Mouse (Mus musculus) frontal cortex, adult 2 months (tissue): Measurements from ENCODE around the gene Mphosph9. TPM values are rescaled to one million over a fixed set of nuclear protein-coding genes. Genes with fewer than 3 reads are reported as not detected.

Source experiments
- DNase-seq, 2 experiments: peaks; one replicate each; pipeline ENCODE4 v3.0.0; 2022; ENCODE audit warnings: low spot score in 1 of 2; ENCODE audit errors: extremely low spot score in 1 of 2
- polyA plus RNA-seq: library from polyadenylated mRNA; depleted of rRNA; stranded (reverse); fragments of >200 nt; gene quantifications from 2 replicates; pipeline ENCODE4 v1.2.3, GENCODE M21; 2012

Gene Mphosph9
- polyA plus RNA-seq, 1 experiment, result 21.1 TPM

GRCm38 (mm10) chr5:124241686-124242444, 85.9 kb downstream of the Mphosph9 start:
- no peak for DNase-seq

DNA sequence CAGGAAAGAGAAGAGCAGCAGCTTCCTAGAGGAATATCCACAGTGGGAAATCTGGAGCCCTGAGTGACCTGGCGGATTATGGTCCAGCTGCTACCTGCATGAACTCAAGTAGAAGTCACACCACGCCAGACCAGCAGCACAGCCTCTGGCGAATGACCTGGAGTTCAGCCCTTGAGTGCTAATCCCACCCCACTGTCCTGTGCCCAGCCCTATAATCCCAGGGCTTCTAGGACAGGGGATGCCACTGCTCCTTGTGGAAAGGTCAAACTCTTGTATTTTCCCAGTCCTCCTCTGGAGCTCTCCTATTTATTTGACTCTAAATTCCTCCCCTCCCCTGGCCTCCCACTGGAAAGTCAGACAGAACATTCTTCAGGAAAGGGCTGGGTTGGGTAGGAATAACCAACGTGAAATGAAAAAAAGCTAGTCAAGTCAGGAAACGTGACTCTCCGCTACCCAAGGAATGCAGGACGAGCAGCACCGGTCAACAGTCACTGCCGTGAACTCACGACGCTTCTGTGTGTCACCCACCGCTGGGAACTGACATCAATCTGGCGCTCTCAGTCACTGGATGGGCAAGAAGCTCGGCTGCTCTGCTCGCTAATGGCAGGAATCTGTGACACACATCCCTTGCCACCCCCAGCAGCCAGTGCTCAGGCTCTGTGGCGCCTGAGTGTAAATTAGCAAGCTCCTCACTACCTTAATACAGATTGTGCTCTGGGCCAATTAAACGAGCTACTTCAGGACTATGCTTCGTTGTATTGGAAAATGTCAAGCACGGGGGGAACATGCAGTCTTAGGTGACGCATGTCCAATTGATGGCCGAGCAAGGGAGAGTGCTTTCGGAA, 86.7 kb downstream of the Mphosph9 start:
- no peak for DNase-seq

DNA sequence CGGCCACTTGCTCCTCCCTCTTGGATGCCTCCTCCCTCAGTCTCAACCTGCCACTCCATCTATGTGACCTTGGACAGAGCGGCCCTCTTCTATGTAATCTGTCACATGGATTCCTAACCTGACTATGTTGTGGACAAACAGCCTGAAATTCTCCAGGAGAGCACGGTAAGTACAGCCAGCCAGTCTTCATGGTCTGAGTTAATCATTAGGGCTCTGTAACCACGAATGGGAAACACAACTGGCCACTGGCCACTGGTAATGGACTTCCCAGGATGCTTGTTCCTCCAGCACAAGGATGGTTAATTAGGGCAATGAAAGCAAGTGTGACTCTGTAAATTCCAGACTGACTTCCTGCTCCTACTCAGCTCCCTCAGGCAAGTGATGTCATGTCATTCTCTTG, 91.6 kb downstream of the Mphosph9 start:
- DNase-seq, result no peak

DNA sequence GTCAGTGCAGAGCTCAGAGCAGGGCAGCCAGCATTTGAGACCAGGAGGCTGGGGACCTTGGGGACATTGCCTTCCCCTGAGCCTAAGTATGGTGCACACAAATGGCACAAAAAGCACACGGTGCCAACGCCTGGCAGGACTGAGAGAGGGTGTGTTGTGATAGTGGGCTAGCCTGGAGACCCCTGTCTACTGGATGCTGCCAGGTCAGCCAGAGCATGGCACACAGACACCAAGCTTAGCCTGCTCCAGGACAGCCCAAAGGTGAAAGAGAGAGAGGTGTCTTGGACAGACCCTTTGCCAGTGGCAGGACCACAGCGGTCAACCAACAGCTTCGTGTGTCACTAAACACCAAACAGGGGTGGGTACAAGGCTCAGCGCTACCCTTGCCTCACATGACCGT, 93.0 kb downstream of the Mphosph9 start:
- no peak for DNase-seq

- no peak for DNase-seq
These were observed 93.7 kb downstream of the Mphosph9 start for GRCm38 (mm10) chr5:124233874-124234661.

DNA sequence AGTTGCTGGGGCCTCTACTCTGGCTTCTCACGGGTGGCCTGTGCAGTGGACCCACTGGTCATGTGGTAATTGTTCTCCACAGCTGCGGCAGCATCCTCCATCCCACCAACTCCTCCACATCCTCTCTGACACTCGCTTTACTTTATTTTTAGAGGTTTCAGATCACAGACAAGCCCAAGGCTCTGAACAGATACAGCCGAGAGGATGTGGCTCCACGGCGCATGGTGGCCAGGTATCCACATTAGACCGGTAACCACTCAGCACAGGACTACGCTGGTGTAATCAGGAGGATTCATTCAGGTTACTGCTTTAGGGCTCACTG, 94.7 kb downstream of the Mphosph9 start:
- no peak for DNase-seq

GRCm38 (mm10) chr5:124232360-124233143, 95.2 kb downstream of the Mphosph9 start:
- DNase-seq, result no peak

DNA sequence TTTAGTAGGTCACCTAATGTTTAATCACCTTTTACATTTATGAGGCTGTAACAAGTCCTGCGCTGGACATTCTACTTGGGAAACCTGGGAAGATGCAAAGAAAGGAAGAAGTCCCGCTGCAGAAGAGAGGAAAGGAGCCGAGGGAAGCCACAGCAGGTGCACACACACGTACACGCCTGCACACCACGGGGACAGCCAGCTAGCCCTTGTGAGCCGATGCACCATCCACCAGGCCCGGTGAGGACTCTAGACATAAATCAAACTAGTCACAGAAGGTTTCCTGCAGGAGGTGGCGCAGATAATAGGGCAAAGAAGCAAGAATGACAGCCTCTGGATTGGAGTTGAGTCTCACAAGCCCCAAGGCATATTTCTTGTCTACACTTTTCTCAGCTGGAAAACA, 97.3 kb downstream of the Mphosph9 start:
- no peak for DNase-seq

- DNase-seq, result no peak
These were observed 100.6 kb downstream of the Mphosph9 start for GRCm38 (mm10) chr5:124227193-124227592.

DNA sequence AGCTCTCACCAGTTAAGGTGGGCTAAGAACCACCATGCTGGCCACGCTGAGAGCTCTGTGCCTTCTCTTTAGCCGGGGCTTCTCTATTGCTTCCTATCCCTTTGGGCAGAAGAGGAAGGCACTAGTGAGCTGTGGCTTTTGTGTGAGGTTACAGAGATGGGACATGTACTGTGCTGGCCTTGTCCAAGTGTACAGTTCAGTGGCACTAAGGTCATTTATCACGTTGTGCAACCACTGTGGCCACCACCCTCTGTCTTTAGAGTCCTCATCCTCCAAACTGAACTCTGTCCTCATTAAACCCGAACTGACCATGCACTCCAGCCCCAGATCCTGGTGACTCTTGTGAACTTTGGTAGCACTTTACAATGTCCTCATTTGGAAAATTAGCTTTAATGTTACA, 101.3 kb downstream of the Mphosph9 start:
- no peak for DNase-seq

GRCm38 (mm10) chr5:124225891-124226290, 101.9 kb downstream of the Mphosph9 start:
- DNase-seq, result no peak

GRCm38 (mm10) chr5:124224321-124225092, 103.3 kb downstream of the Mphosph9 start:
- DNase-seq, result no peak

DNA sequence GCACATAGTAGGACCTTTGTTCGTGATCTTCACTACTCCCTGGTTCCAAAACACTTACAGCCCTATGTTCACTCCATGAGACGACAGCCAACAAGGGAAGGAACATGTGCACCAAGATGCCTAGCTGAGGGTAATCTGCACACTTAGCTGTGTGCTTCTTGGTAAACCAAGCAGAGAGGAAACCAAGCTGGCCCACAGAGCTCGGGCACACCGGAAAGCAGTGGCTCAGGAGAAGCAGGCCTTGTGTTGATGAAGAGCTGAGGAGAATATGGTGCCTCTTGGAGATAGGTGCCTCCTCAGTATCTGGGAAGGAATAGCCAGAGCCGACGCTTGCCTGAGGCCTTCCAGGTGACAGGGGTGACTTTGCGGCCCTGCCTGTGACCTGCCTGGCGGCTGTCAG, 104.2 kb downstream of the Mphosph9 start:
- DNase-seq, result no peak

DNA sequence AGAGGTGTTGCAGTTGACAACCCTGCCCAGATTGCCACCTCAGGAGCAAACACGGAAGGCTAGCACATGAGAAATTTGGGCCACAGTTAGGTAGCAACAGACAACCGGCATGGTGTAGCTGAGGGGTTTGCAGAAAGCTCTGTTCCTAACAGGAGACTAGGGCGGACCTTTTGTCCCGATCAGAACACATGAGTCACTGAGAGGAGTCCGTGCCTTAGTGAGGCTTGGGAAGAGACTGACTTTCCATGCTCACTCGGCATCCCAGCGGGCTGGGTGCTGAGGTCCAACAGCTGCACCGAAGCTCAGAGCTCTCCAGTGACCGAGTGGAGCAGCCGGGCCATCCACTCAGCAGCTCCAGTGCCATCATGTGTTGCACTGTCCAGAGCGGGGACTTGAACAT, 105.1 kb downstream of the Mphosph9 start:
- no peak for DNase-seq

DNA sequence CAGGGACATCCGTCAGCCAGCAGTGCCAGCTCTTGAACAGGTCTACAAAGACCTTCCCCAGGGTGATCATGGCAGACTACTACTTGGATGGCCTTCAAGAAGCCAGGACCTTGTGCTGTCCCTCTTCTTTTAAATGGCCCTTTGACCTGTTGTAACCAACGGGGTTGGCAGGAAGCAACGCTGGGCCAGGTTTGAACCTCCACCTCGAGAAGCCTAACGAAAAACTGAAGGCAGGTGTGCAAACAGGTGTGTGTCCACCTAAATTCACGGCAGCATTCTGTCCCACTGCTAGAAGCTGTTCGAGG, 106.1 kb downstream of the Mphosph9 start:
- DNase-seq, result no peak

DNA sequence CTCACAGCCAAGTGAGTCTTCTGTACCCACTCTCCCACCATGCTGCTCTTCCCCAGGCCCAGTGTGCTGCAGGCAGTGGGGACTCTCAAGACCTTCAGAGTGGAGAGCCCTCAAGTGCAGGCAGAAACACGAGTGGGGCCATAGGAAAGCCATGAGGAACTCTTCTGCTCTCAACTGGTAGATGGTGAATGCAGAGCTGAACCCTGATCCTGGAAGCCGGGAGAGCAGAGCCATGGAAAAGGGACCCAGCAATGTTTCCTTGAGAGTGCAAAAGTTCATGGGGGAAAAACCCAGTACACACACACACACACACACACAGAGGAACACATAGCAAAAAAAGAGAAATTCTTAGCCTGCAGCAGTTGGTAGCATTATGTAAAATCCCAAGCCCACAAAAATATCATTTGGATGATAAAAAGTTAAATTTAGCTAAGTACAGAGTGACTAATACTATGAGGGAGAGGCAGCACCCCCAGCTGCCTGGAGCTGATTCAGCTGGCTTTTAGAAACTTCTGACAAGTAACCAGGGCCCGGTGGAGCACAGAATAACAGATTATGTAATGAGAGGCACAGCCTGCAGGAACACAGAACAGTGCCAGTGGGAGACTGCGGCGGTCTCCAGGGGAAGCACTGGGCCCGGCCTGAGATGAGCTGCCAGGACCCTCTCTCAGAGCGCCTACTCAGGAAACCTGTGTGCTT, 106.6 kb downstream of the Mphosph9 start:
- peak; percentile 94 for DNase-seq

DNA sequence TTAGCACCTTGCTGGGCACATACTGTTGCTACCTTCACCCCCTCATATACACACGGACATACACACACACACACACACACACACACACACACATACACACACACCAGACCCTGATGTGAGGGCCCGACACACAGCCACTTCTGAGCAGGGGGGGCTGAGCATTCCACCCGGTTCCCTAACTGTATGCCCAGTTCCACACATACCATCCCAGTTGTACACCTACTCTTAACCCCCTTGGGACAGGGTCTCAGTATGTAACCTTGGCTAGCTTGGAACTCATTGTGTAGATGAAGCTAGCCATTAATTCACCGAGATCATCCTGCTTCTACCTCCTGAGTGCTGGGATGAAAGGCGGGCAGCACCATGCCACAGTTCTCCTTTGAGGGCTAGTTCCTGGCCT, 107.2 kb downstream of the Mphosph9 start:
- no peak for DNase-seq

GRCm38 (mm10) chr5:124219431-124219830, 108.3 kb downstream of the Mphosph9 start:
- DNase-seq, result no peak

- no peak for DNase-seq
These were observed 108.8 kb downstream of the Mphosph9 start for GRCm38 (mm10) chr5:124218986-124219385.
